Mouse (Mus musculus): ENCODE data around the gene Shc2.

The Shc2 gene

GRCm38 (mm10) chr10:79584426-79584825 is 53.3 kb downstream of the Shc2 start:
- no peak for DNase-seq (ENCODE audit: low read depth in 2 of 2, low spot score in 2 of 2)

GRCm38 (mm10) chr10:79584021-79584420 is 53.7 kb downstream of the Shc2 start:
- no peak for DNase-seq (ENCODE audit: low read depth in 2 of 2, low spot score in 2 of 2)

GRCm38 (mm10) chr10:79581501-79581900 is 56.2 kb downstream of the Shc2 start:
- DNase-seq (ENCODE audit: low read depth in 2 of 2, low spot score in 2 of 2) = no peak

- DNase-seq (ENCODE audit: low read depth in 2 of 2, low spot score in 2 of 2) = peak; percentile 6 to 27
Measured at GRCm38 (mm10) chr10:79580811-79581210, 56.9 kb downstream of the Shc2 start.

GRCm38 (mm10) chr10:79580356-79580755 is 57.4 kb downstream of the Shc2 start:
- no peak for DNase-seq (ENCODE audit: low read depth in 2 of 2, low spot score in 2 of 2)

- no peak for DNase-seq (ENCODE audit: low read depth in 2 of 2, low spot score in 2 of 2)
Measured at GRCm38 (mm10) chr10:79579781-79580180, 57.9 kb downstream of the Shc2 start.

- no peak for DNase-seq (ENCODE audit: low read depth in 2 of 2, low spot score in 2 of 2)
Measured at GRCm38 (mm10) chr10:79578891-79579290, 58.8 kb downstream of the Shc2 start.

GRCm38 (mm10) chr10:79578276-79578675 is 59.4 kb downstream of the Shc2 start:
- no peak for DNase-seq (ENCODE audit: low read depth in 2 of 2, low spot score in 2 of 2)

GRCm38 (mm10) chr10:79577376-79577775 is 60.3 kb downstream of the Shc2 start:
- no peak for DNase-seq (ENCODE audit: low read depth in 2 of 2, low spot score in 2 of 2)

- no peak for DNase-seq (ENCODE audit: low read depth in 2 of 2, low spot score in 2 of 2)
Measured at GRCm38 (mm10) chr10:79575754-79576153, 62.0 kb downstream of the Shc2 start.

GRCm38 (mm10) chr10:79574796-79575195 is 62.9 kb downstream of the Shc2 start:
- DNase-seq (ENCODE audit: low read depth in 2 of 2, low spot score in 2 of 2) = no peak

- DNase-seq (ENCODE audit: low read depth in 2 of 2, low spot score in 2 of 2) = no peak
Measured at GRCm38 (mm10) chr10:79574350-79574749, 63.4 kb downstream of the Shc2 start.

- no peak for DNase-seq (ENCODE audit: low read depth in 2 of 2, low spot score in 2 of 2)
Measured at GRCm38 (mm10) chr10:79573611-79574010, 64.1 kb downstream of the Shc2 start.

- no peak for DNase-seq (ENCODE audit: low read depth in 2 of 2, low spot score in 2 of 2)
Measured at GRCm38 (mm10) chr10:79571314-79571713, 66.4 kb downstream of the Shc2 start.

GRCm38 (mm10) chr10:79569921-79570320 is 67.8 kb downstream of the Shc2 start:
- no peak for DNase-seq (ENCODE audit: low read depth in 2 of 2, low spot score in 2 of 2)

All from CD8-positive naive resting alpha-beta T cell, adult 2 months (primary cell).